Mouse (Mus musculus): ENCODE results near the gene Noa1. TPM values are rescaled to one million over a fixed set of nuclear protein-coding genes. Genes with fewer than 3 reads are reported as not detected.

The Noa1 gene
- polyA plus RNA-seq, 1 experiment: 20.2 TPM

GRCm38 (mm10) chr5:77309051-77309906 lies 605 bp downstream of the Noa1 start:
- H3K27me3 ChIP-seq (ENCODE audit: control insufficient read depth, insufficient read depth, insufficient read length): no peaks in the 10 kb centered on the region
- peak overlapping the region; percentile 72 for H3ac ChIP-seq (ENCODE audit: control insufficient read depth, insufficient read length)
- TF ChIP-seq MYOD1 (IDR thresholded peaks at IDR 0.05; ENCODE audit: control insufficient read depth in 1 of 3, insufficient read length in 2 of 3, low read depth in 2 of 3) (peak in 1 of 3 experiments; percentile 23), POLR2A (IDR thresholded peaks at IDR 0.05; ENCODE audit: insufficient read length, low read depth) (no peak)
- peaks cover 46% of the 10 kb centered on the region for H3K79me2 ChIP-seq (ENCODE audit: control insufficient read depth, insufficient read depth)
- H3K4me2 ChIP-seq (ENCODE audit: low read depth): peak overlapping the region; percentile 81
- H3K36me3 ChIP-seq (ENCODE audit: control insufficient read depth, insufficient read depth): peaks cover 25% of the 10 kb centered on the region
- H3K4me3 ChIP-seq: peak overlapping the region; percentile 48

- peaks cover 35% of the 10 kb centered on the region for H3K79me2 ChIP-seq (ENCODE audit: control insufficient read depth, insufficient read depth)
- H3ac ChIP-seq (ENCODE audit: control insufficient read depth, insufficient read length): peak overlapping the region; percentile 72
- peak overlapping the region; percentile 81 for H3K4me2 ChIP-seq (ENCODE audit: low read depth)
- peak overlapping the region; percentile 48 for H3K4me3 ChIP-seq
- peaks cover 25% of the 10 kb centered on the region for H3K36me3 ChIP-seq (ENCODE audit: control insufficient read depth, insufficient read depth)
- H3K27me3 ChIP-seq (ENCODE audit: control insufficient read depth, insufficient read depth, insufficient read length): no peaks in the 10 kb centered on the region
- no peak for TF ChIP-seq MYOD1 (IDR thresholded peaks at IDR 0.05; ENCODE audit: control insufficient read depth in 1 of 3, insufficient read length in 2 of 3, low read depth in 2 of 3)
- no peak for TF ChIP-seq MYOG (IDR thresholded peaks at IDR 0.05; ENCODE audit: control insufficient read depth in 1 of 3, insufficient read depth in 1 of 3, insufficient read length in 2 of 3, low read depth in 2 of 3)
- TF ChIP-seq REST (IDR thresholded peaks at IDR 0.05; ENCODE audit: insufficient read depth, insufficient read length): no peak
- TF ChIP-seq POLR2A (IDR thresholded peaks at IDR 0.05; ENCODE audit: insufficient read length, low read depth): no peak
- TF ChIP-seq POLR2AphosphoS2 (IDR thresholded peaks at IDR 0.05; ENCODE audit: insufficient read length, low read depth): no peak
- no peak for TF ChIP-seq E2F4 (IDR thresholded peaks at IDR 0.05; ENCODE audit: insufficient read depth)
Measured at GRCm38 (mm10) chr5:77307821-77308553, 1.9 kb downstream of the Noa1 start.

- Histone ChIP-seq H3K27me3 (ENCODE audit: control insufficient read depth, insufficient read depth, insufficient read length) (no peaks in the 10 kb centered on the region), H3K36me3 (ENCODE audit: control insufficient read depth, insufficient read depth) (peaks cover 14% of the 10 kb centered on the region)
Measured at GRCm38 (mm10) chr5:77301296-77301903, 8.5 kb downstream of the Noa1 start.

GRCm38 (mm10) chr5:77299486-77299885 lies 10.4 kb downstream of the Noa1 start:
- Histone ChIP-seq H3K27me3 (ENCODE audit: control insufficient read depth, insufficient read depth, insufficient read length) (no peaks in the 10 kb centered on the region), H3ac (ENCODE audit: control insufficient read depth, insufficient read length) (no peak overlapping the region), H3K4me2 (ENCODE audit: low read depth) (no peak overlapping the region), H3K4me3 (no peak overlapping the region), H3K79me2 (ENCODE audit: control insufficient read depth, insufficient read depth) (no peaks in the 10 kb centered on the region), H3K36me3 (ENCODE audit: control insufficient read depth, insufficient read depth) (peaks cover 7% of the 10 kb centered on the region)
- TF ChIP-seq MYOG (IDR thresholded peaks at IDR 0.05; ENCODE audit: control insufficient read depth in 1 of 3, insufficient read depth in 1 of 3, insufficient read length in 2 of 3, low read depth in 2 of 3) (no peak), POLR2AphosphoS2 (IDR thresholded peaks at IDR 0.05; ENCODE audit: insufficient read length, low read depth) (no peak), MAX (IDR thresholded peaks at IDR 0.05; ENCODE audit: low read depth) (no peak), SRF (IDR thresholded peaks at IDR 0.05; ENCODE audit: control insufficient read depth, insufficient read length, low read depth) (no peak), MYOD1 (IDR thresholded peaks at IDR 0.05; ENCODE audit: control insufficient read depth in 1 of 3, insufficient read length in 2 of 3, low read depth in 2 of 3) (no peak), TCF12 (IDR thresholded peaks at IDR 0.05; ENCODE audit: insufficient read depth, poor library complexity, severe bottlenecking) (no peak), REST (IDR thresholded peaks at IDR 0.05; ENCODE audit: insufficient read depth, insufficient read length) (no peak), TCF3 (IDR thresholded peaks at IDR 0.05; ENCODE audit: insufficient read length, low read depth) (no peak), USF1 (IDR thresholded peaks at IDR 0.05; ENCODE audit: low read depth) (no peak), E2F4 (IDR thresholded peaks at IDR 0.05; ENCODE audit: insufficient read depth) (no peak), CEBPB (IDR thresholded peaks at IDR 0.05; ENCODE audit: insufficient read depth, poor library complexity, severe bottlenecking) (no peak), POLR2A (IDR thresholded peaks at IDR 0.05; ENCODE audit: insufficient read length, low read depth) (no peak)

More at GRCm38 (mm10) chr5:77301296-77301903, 8.5 kb downstream of the Noa1 start:
- H3K79me2 ChIP-seq (ENCODE audit: control insufficient read depth, insufficient read depth): no peaks in the 10 kb centered on the region
- TF ChIP-seq REST (IDR thresholded peaks at IDR 0.05; ENCODE audit: insufficient read depth, insufficient read length) (no peak), MYOD1 (IDR thresholded peaks at IDR 0.05; ENCODE audit: control insufficient read depth in 1 of 3, insufficient read length in 2 of 3, low read depth in 2 of 3) (peak in 1 of 3 experiments; percentile 10)
- H3K4me3 ChIP-seq: no peak overlapping the region
- no peak overlapping the region for H3ac ChIP-seq (ENCODE audit: control insufficient read depth, insufficient read length)
- H3K4me2 ChIP-seq (ENCODE audit: low read depth): peak overlapping the region; percentile 68

Measured in myocyte (in vitro differentiated cells).